ENCODE assay signal across 11 mouse cellular contexts in genomic region chr1:39759231-39760175, GRCm38 (mm10). TPM values are rescaled to one million over a fixed set of nuclear protein-coding genes. Genes with fewer than 3 reads are reported as not detected.
DNase-seq lines count a peak whose midpoint lies in the region; ATAC-seq and TF ChIP-seq lines count a peak whose summit lies in the region.
"Had no signal": no experiment of that assay in that cellular context is flagged by ENCODE, and none has a peak within 500 bp of the region (broad histone marks: within the 10 kb centered on the region; RNA-seq: fewer than 3 reads in every experiment).

No protein-coding gene starts in this region.

- WGBS in lung, embryonic 16.5 days = 31% methylated on average over 9 of the region's 9 CpGs
- WGBS in heart, embryonic 14.5 days = 20% methylated on average over 9 of the region's 9 CpGs

- ATAC-seq in lung, embryonic 16.5 days (ENCODE audit: low read depth) = no peak
- ATAC-seq in heart, embryonic 14.5 days (ENCODE audit: insufficient number of reproducible peaks, insufficient read depth, low FRiP score, low read depth) = no peak
- ATAC-seq in granulocyte monocyte progenitor cell, adult 5-6 weeks (replicated peaks; ENCODE audit: poor library complexity, severe bottlenecking) = no peak

- H3K9me3 ChIP-seq in lung, embryonic 16.5 days (ENCODE audit: control insufficient read depth, low read length) = no peaks in the 10 kb centered on the region
- H3K9me3 ChIP-seq in heart, embryonic 14.5 days (ENCODE audit: control insufficient read depth, low read length) = no peaks in the 10 kb centered on the region

- peaks cover 40% of the 10 kb centered on the region for H3K4me1 ChIP-seq in lung, embryonic 16.5 days (replicated peaks; ENCODE audit: control insufficient read depth, insufficient read depth, low read length)
- H3K4me1 ChIP-seq in heart, embryonic 14.5 days (ENCODE audit: control insufficient read depth in 2 of 2, insufficient read depth in 2 of 2, low read length in 2 of 2) = peaks cover 30 to 36% of the 10 kb centered on the region in 2 experiments

- no peaks in the 10 kb centered on the region for H3K27me3 ChIP-seq in lung, embryonic 16.5 days (ENCODE audit: control insufficient read depth, insufficient read depth, low read depth, low read length)
- no peaks in the 10 kb centered on the region for H3K27me3 ChIP-seq in heart, embryonic 14.5 days (ENCODE audit: control insufficient read depth, insufficient read depth, low read length)
- H3K27me3 ChIP-seq in myocyte (ENCODE audit: control insufficient read depth, insufficient read depth, insufficient read length) = no peaks in the 10 kb centered on the region

- no peak overlapping the region for H3K4me2 ChIP-seq in lung, embryonic 16.5 days (ENCODE audit: low read depth, low read length)
- H3K4me2 ChIP-seq in heart, embryonic 14.5 days (ENCODE audit: low read length) = no peak overlapping the region
- H3K4me2 ChIP-seq in myocyte (ENCODE audit: low read depth) = peak overlapping the region; percentile 76

- H3K36me3 ChIP-seq in lung, embryonic 16.5 days (ENCODE audit: control insufficient read depth, insufficient read depth, low read length) = no peaks in the 10 kb centered on the region
- no peaks in the 10 kb centered on the region for H3K36me3 ChIP-seq in heart, embryonic 14.5 days (ENCODE audit: control insufficient read depth, insufficient read depth, low read length)
- no peaks in the 10 kb centered on the region for H3K36me3 ChIP-seq in myocyte (ENCODE audit: control insufficient read depth, insufficient read depth)

- H3ac ChIP-seq in myocyte (ENCODE audit: control insufficient read depth, insufficient read length) = no peak overlapping the region

- no peak overlapping the region for H3K4me3 ChIP-seq in lung, embryonic 16.5 days (ENCODE audit: low read length)
- H3K4me3 ChIP-seq in heart, embryonic 14.5 days (ENCODE audit: control insufficient read depth in 1 of 2, insufficient read depth in 1 of 2, low read depth in 1 of 2, low read length in 2 of 2) = no peak overlapping the region
- no peak overlapping the region for H3K4me3 ChIP-seq in myocyte

- TF ChIP-seq POLR2A in myocyte (IDR thresholded peaks at IDR 0.05; ENCODE audit: insufficient read length, low read depth) = no peak

- H3K9ac ChIP-seq in lung, embryonic 16.5 days (ENCODE audit: low read length) = no peak overlapping the region
- 0 out of 2 replicates have a peak overlapping the region, but pooled peaks have one; percentile 3 for H3K9ac ChIP-seq in heart, embryonic 14.5 days (ENCODE audit: low read length)

- H3K27ac ChIP-seq in lung, embryonic 16.5 days (ENCODE audit: low read length) = peak overlapping the region; percentile 28
- H3K27ac ChIP-seq in heart, embryonic 14.5 days (replicated peaks in 1 of 2; ENCODE audit: control insufficient read depth in 1 of 2, insufficient read depth in 1 of 2, low read depth in 2 of 2, low read length in 2 of 2) = peak overlapping the region in 1 of 2 experiments; percentile 50; a peak in 2 of 4 replicates

- H3K79me2 ChIP-seq in myocyte (ENCODE audit: control insufficient read depth, insufficient read depth) = no peaks in the 10 kb centered on the region

- no peak for DNase-seq in lung, adult 18-20 months
- DNase-seq in adrenal gland, postnatal 36 days = peak; percentile 55 to 72
- DNase-seq in spleen, adult 18-20 months = no peak
- DNase-seq in gastrocnemius, postnatal 4 days (ENCODE audit: low spot score in 2 of 2) = no peak
- DNase-seq: thymus, adult 18-20 months had no signal

TF ChIP-seq in myocyte, 11 proteins besides CTCF, POLR2A, EP300 and RAD21:
- TF ChIP-seq MYOD1 (IDR thresholded peaks at IDR 0.05; ENCODE audit: control insufficient read depth in 1 of 3, insufficient read length in 2 of 3, low read depth in 2 of 3) (peak in 2 of 3 experiments; percentile 19 to 42), TCF3 (IDR thresholded peaks at IDR 0.05; ENCODE audit: insufficient read length, low read depth) (no peak)

RNA-seq across cellular contexts. Expression of gene Rfx8, which starts 38.7 kb away (rescaled TPM):
- 0.40 and 0.58 TPM in 2 replicates for polyA plus RNA-seq in lung, embryonic 16.5 days (2015; fragmentation: Nextera tagmentation; extraction: Ambion mirVana)
- under 1 TPM in 1 of 2 experiments, not detected in 1; 0.20 TPM for total RNA-seq in adrenal gland, postnatal 36 days (2021)
- polyA plus RNA-seq in heart, embryonic 14.5 days (2014; fragmentation: Nextera tagmentation; extraction: Ambion mirVana) = 1.1 and 1.7 TPM in 2 replicates
- polyA plus RNA-seq in myocyte (2012; fragmentation: generic; extraction: Trizol) = 0.16 TPM
- under 1 TPM in 1 of 2 experiments, not detected in 1; 0.41 TPM for total RNA-seq in gastrocnemius, postnatal 4 days (2021)
- not detected in 2 replicates for total RNA-seq in granulocyte monocyte progenitor cell, adult 5-6 weeks (2014; fragmentation: Nextera tagmentation)
- 0.86 TPM in 1 of 2 replicates, not detected in the other for total RNA-seq in granulocyte monocyte progenitor cell, adult 5-6 weeks (2017)
- total RNA-seq: megakaryocyte-erythroid progenitor cell, adult 5-6 weeks had no signal
- polyA plus RNA-seq: large intestine, adult 2 months had no signal

RNA-seq across cellular contexts. Expression of gene Gm3646, which starts 45.6 kb away (rescaled TPM):
- polyA plus RNA-seq in lung, embryonic 16.5 days (2015; fragmentation: Nextera tagmentation; extraction: Ambion mirVana) = not detected in 2 replicates
- total RNA-seq in adrenal gland, postnatal 36 days (2021) = not detected
- polyA plus RNA-seq in heart, embryonic 14.5 days (2014; fragmentation: Nextera tagmentation; extraction: Ambion mirVana) = 3.6 and 5.6 TPM in 2 replicates
- 0.20 TPM for polyA plus RNA-seq in myocyte (2012; fragmentation: generic; extraction: Trizol)
- total RNA-seq in gastrocnemius, postnatal 4 days (2021) = 1 to 10 TPM in 1 of 2 experiments, not detected in 1; 1.7 TPM
- not detected in 2 replicates for total RNA-seq in granulocyte monocyte progenitor cell, adult 5-6 weeks (2014; fragmentation: Nextera tagmentation)
- total RNA-seq in granulocyte monocyte progenitor cell, adult 5-6 weeks (2017) = not detected in 2 replicates
- total RNA-seq: megakaryocyte-erythroid progenitor cell, adult 5-6 weeks had no signal
- polyA plus RNA-seq: large intestine, adult 2 months had no signal

Comparison
In these comparisons a context has a peak if more than half of its experiments do, and no peak if none do; other contexts are left out.
1. DNase-seq: peak in adrenal gland, postnatal 36 days (2 of 2); none in lung, adult 18-20 months (0 of 2), spleen, adult 18-20 months (0 of 2) and gastrocnemius, postnatal 4 days (0 of 2).